Mouse (Mus musculus): ENCODE data around the gene Naa30. TPM values are rescaled to one million over a fixed set of nuclear protein-coding genes. Genes with fewer than 3 reads are reported as not detected.

The Naa30 gene
- polyA plus RNA-seq (2021; fragmentation: Nextera tagmentation), result 3.5 and 4.0 TPM in 2 replicates
- long read RNA-seq, experiment 1, partial matches to known transcripts, result 3 of 9 reads
- long read RNA-seq, experiment 1, other reads (novel, unspliced or antisense), result 5 of 9 reads
- long read RNA-seq, experiment 2, partial matches to known transcripts, result 13 of 16 reads
- long read RNA-seq, experiment 2, other reads (novel, unspliced or antisense), result 3 of 16 reads

GRCm38 (mm10) chr14:49171867-49172581 lies at the start of gene Naa30:
Gene Naa30, plus strand, starts transcription at chr14:49172226.

Other genes starting within 250 kb of the Naa30 start
- gene Ap5m1, start 106.1 kb upstream of the Naa30 start, polyA plus RNA-seq (2021; fragmentation: Nextera tagmentation), result 14.4 and 15.3 TPM in 2 replicates
- 15.7 and 17.9 TPM in 2 replicates for gene Exoc5, start 105.6 kb upstream of the Naa30 start, polyA plus RNA-seq (2021; fragmentation: Nextera tagmentation)
- not detected in 2 replicates for gene ccdc198, start 73.2 kb downstream of the Naa30 start, polyA plus RNA-seq (2021; fragmentation: Nextera tagmentation)

All from layer of hippocampus, adult 6 months (tissue).